Mouse (Mus musculus) adrenal gland, adult 18-20 months (tissue): ENCODE results near the gene Gm11595. TPM values are rescaled to one million over a fixed set of nuclear protein-coding genes. Genes with fewer than 3 reads are reported as not detected.
"Not testable (repeated sequence)": the region's sequence is repeated elsewhere in the genome, so short reads cannot be mapped to it uniquely, and the experiment has no call there.

Experiments
- DNase-seq, 2 experiments: peaks; one replicate each; pipeline ENCODE4 v3.0.0; 2021 to 2022; ENCODE audit warnings: low spot score in 2 of 2
- long read RNA-seq, 2 experiments: library from polyadenylated mRNA; stranded (forward); transcript quantifications; one replicate each; pipeline ENCODE4 v2.0.0; 2021
- total RNA-seq, 2 experiments: library from RNA; stranded (reverse); gene quantifications; 1 replicate in 1 of 2; 2 replicates in 1 of 2; pipeline ENCODE4 v1.2.3; 2021

The Gm11595 gene
- total RNA-seq = not detected
- long read RNA-seq, experiment 1 = 0 reads
- long read RNA-seq, experiment 2 = 0 reads

- DNase-seq = not testable (repeated sequence)
Observed at GRCm38 (mm10) chr11:99772813-99773212, at the start of gene Gm11595. Gene Gm11595 (minus strand): TSS chr11:99772913.

DNA sequence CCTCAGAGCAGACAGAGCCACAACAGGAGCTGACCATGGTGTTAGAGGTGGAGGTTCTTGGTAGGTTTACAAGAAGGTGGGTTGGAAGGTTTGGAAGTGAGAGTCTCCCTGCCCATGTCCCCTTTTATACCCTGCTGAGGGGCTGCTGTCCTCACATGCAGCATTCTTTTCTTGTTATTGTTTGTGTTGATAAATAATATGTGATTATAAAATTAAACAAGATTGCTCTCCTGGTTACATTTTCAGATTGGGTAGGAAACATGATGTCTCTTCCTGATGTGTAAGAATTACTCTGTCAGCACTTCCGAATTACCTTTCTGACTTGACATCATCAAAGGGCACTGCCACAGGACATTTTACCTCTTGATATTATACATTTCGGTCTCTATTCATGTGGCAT lies 42.9 kb upstream of the Gm11595 start, which contains the start of gene Gm11564:
TSS of gene Gm11564 (minus strand) at position 101 of the 400 bp plus-strand sequence.
- DNase-seq = not testable (repeated sequence)

- not testable (repeated sequence) for DNase-seq
Observed at GRCm38 (mm10) chr11:99809792-99810191, 37.1 kb upstream of the Gm11595 start, which contains the start of gene Krtap4-13. Gene Krtap4-13 (minus strand): TSS chr11:99809892.

DNA sequence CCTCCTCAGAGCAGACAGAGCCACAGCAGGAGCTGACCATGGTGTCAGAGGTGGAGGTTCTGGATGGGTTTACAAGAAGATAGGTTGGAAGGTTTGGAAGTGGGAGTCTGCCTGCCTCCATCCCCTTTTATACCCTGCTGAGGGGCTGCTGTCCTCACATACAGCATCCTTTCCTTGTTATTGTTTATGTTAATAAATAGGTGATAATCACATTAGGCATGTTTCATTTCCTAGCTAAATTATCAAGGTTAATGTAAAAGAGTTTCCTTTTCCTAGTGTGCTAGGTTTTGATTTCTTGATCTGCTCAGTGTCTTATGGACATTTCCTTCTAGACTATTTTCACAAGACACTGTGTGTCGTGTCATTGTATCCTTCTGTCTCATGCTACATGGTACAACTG lies 31.6 kb upstream of the Gm11595 start, which contains the start of gene Gm11554:
TSS of gene Gm11554 (minus strand) at position 101 of the 400 bp plus-strand sequence.
- DNase-seq = not testable (repeated sequence)

DNA sequence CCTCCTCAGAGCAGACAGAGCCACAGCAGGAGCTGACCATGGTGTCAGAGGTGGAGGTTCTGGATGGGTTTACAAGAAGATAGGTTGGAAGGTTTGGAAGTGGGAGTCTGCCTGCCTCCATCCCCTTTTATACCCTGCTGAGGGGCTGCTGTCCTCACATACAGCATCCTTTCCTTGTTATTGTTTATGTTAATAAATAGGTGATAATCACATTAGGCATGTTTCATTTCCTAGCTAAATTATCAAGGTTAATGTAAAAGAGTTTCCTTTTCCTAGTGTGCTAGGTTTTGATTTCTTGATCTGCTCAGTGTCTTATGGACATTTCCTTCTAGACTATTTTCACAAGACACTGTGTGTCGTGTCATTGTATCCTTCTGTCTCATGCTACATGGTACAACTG lies 26.1 kb upstream of the Gm11595 start, which contains the start of gene Gm11569:
TSS of gene Gm11569 (minus strand) at position 101 of the 400 bp plus-strand sequence.
- not testable (repeated sequence) for DNase-seq

- DNase-seq = no peak
Observed at GRCm38 (mm10) chr11:99793367-99793766, 20.7 kb upstream of the Gm11595 start, which contains the start of gene Gm11596. Gene Gm11596 (minus strand): TSS chr11:99793467.

DNA sequence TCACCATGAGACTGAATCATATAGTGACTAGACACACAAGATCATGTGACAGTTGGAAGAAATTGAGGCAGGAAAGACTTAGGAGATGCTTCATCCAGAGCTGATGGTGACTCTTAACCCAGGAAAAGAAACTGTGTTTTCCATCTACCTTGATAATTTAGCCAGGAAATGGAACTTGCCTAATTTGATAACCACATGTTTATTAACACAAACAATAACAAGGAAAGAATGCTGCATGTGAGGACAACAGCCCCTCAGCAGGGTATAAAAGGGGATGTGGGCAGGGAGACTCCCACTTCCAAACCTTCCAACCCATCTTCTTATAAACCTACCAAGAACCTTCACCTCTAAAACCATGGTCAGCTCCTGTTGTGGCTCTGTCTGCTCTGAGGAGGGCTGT lies 12.2 kb upstream of the Gm11595 start, which contains the start of gene Krtap4-9:
TSS of gene Krtap4-9 (plus strand) at position 301 of the 400 bp plus-strand sequence.
- DNase-seq = not testable (repeated sequence)

- no peak for DNase-seq
Observed at GRCm38 (mm10) chr11:99780604-99781003, 7.9 kb upstream of the Gm11595 start, which contains the start of gene Krtap4-8. Gene Krtap4-8 (minus strand): TSS chr11:99780704.

DNA sequence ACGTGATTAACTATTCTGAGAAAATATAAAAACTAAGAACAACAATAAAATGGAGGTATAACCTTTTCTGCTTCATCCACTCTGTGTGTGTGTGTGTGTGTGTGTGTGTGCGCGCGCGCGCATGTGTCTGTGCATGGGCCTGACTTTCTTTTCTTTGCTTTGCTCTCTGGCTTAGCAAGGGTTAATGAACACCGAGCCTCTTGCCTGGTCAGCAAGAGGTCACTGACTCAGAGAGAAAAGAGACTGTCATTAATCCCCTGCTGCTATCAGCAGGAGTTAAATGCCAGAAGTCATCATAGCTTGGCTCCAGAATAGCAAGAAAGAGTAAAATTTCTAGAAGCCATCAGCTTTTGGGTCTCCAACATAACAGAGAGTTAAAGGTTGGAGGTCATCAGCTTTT lies 5.7 kb upstream of the Gm11595 start:
- no peak for DNase-seq

- DNase-seq = no peak
Observed at GRCm38 (mm10) chr11:99768410-99768809, 4.3 kb downstream of the Gm11595 start.

- DNase-seq = no peak
Observed at GRCm38 (mm10) chr11:99758877-99759276, 13.8 kb downstream of the Gm11595 start.

GRCm38 (mm10) chr11:99743985-99744384 lies 28.7 kb downstream of the Gm11595 start:
- no peak for DNase-seq

- no peak for DNase-seq
Observed at GRCm38 (mm10) chr11:99734190-99734589, 38.5 kb downstream of the Gm11595 start, which contains the start of gene Gm14180. Gene Gm14180 (minus strand): TSS chr11:99734290.

- no peak for DNase-seq
Observed at GRCm38 (mm10) chr11:99724061-99724460, 48.7 kb downstream of the Gm11595 start.

Other genes starting within 250 kb of the Gm11595 start
- not detected for gene Krt40, start 229.8 kb downstream of the Gm11595 start, total RNA-seq
- gene Krtap3-3, start 222.0 kb downstream of the Gm11595 start, total RNA-seq = not detected
- gene Krtap3-2, start 216.1 kb downstream of the Gm11595 start, total RNA-seq = not detected
- gene Gm11939, start 213.4 kb downstream of the Gm11595 start, total RNA-seq = not detected
- gene Krtap3-1, start 206.3 kb downstream of the Gm11595 start, total RNA-seq = not detected
- gene Krtap1-5, start 191.9 kb downstream of the Gm11595 start, total RNA-seq = not detected
- gene Krtap1-4, start 189.3 kb downstream of the Gm11595 start, total RNA-seq = not detected
- not detected for gene Krtap1-3, start 181.6 kb downstream of the Gm11595 start, total RNA-seq
- not detected for gene Krtap9-3, start 174.8 kb downstream of the Gm11595 start, total RNA-seq
- not detected for gene Gm11938, start 169.6 kb downstream of the Gm11595 start, total RNA-seq
- not detected for gene Gm11937, start 162.7 kb downstream of the Gm11595 start, total RNA-seq
- not detected for gene Krtap2-4, start 158.1 kb downstream of the Gm11595 start, total RNA-seq
- not detected for gene Gm11562, start 152.5 kb downstream of the Gm11595 start, total RNA-seq
- gene Krtap4-1, start 144.7 kb downstream of the Gm11595 start, total RNA-seq = not detected
- not detected for gene Krtap4-2, start 137.8 kb downstream of the Gm11595 start, total RNA-seq
- gene Krtap4-7, start 128.8 kb downstream of the Gm11595 start, total RNA-seq = not detected
- gene Gm11555, start 122.7 kb downstream of the Gm11595 start, total RNA-seq = not detected
- gene Gm11563, start 114.0 kb downstream of the Gm11595 start, total RNA-seq = not detected
- not detected for gene Krtap4-6, start 107.0 kb downstream of the Gm11595 start, total RNA-seq
- gene Gm14190, start 82.2 kb downstream of the Gm11595 start, total RNA-seq = not detected
- not detected for gene Gm14180, start 38.6 kb downstream of the Gm11595 start, total RNA-seq
- not detected for gene Krtap4-8, start 7.8 kb upstream of the Gm11595 start, total RNA-seq
- gene Krtap4-9, start 12.3 kb upstream of the Gm11595 start, total RNA-seq = not detected
- not detected for gene Gm11596, start 20.6 kb upstream of the Gm11595 start, total RNA-seq
- gene Gm11569, start 26.0 kb upstream of the Gm11595 start, total RNA-seq = not detected
- gene Gm11554, start 31.5 kb upstream of the Gm11595 start, total RNA-seq = not detected
- gene Krtap4-13, start 37.0 kb upstream of the Gm11595 start, total RNA-seq = not detected
- not detected for gene Gm11564, start 42.8 kb upstream of the Gm11595 start, total RNA-seq
- not detected for gene 2300003K06Rik, start 65.2 kb upstream of the Gm11595 start, total RNA-seq
- gene Krtap4-16, start 78.7 kb upstream of the Gm11595 start, total RNA-seq = not detected
- gene Gm11568, start 85.0 kb upstream of the Gm11595 start, total RNA-seq = not detected
- not detected for gene Gm11559, start 91.6 kb upstream of the Gm11595 start, total RNA-seq
- not detected for gene Krtap9-1, start 100.5 kb upstream of the Gm11595 start, total RNA-seq
- not detected for gene Gm11567, start 106.3 kb upstream of the Gm11595 start, total RNA-seq
- not detected for gene Krtap31-1, start 135.0 kb upstream of the Gm11595 start, total RNA-seq
- not detected for gene Gm11565, start 141.8 kb upstream of the Gm11595 start, total RNA-seq
- not detected for gene Krtap31-2, start 163.4 kb upstream of the Gm11595 start, total RNA-seq
- gene Krtap9-5, start 175.6 kb upstream of the Gm11595 start, total RNA-seq = not detected
- not detected for gene Krtap29-1, start 206.1 kb upstream of the Gm11595 start, total RNA-seq
- not detected for gene Krtap16-1, start 213.7 kb upstream of the Gm11595 start, total RNA-seq
- gene Krtap17-1, start 221.1 kb upstream of the Gm11595 start, total RNA-seq = not detected
- not detected for gene Krt33a, start 243.3 kb upstream of the Gm11595 start, total RNA-seq